Mouse (Mus musculus) neural tube, embryonic 14.5 days (tissue): ENCODE results near the gene Slc11a2. TPM values are rescaled to one million over a fixed set of nuclear protein-coding genes. Genes with fewer than 3 reads are reported as not detected.

ENCODE experiments used
- ATAC-seq: fragments of 200-750 bp; cut with Nextera tagmentation; 2 replicates; pipeline ENCODE4 v1.8.0; 2017; ENCODE audit warnings: low read depth, mild to moderate bottlenecking, moderate TSS enrichment, moderate library complexity
- H3K27ac ChIP-seq: fragments of 300-500 bp; sonication (generic); 2 replicates; pipeline ENCODE4 v1.5.1; 2014; ENCODE audit warnings: low read depth, mild to moderate bottlenecking, control low read depth, low read length, moderate library complexity, mixed read lengths
- H3K27me3 ChIP-seq: fragments of 300-500 bp; sonication (generic); 2 replicates; pipeline ENCODE4 v1.6.1; 2014; ENCODE audit warnings: low read length; ENCODE audit not compliant: control insufficient read depth, insufficient read depth
- H3K36me3 ChIP-seq: fragments of 300-500 bp; sonication (generic); 2 replicates; pipeline ENCODE4 v1.6.1; 2014; ENCODE audit warnings: low read length, mixed read lengths; ENCODE audit not compliant: control insufficient read depth, insufficient read depth
- H3K4me1 ChIP-seq: fragments of 300-500 bp; sonication (generic); 2 replicates; pipeline ENCODE4 v1.6.1; 2014; ENCODE audit warnings: low read length; ENCODE audit not compliant: control insufficient read depth, insufficient read depth
- H3K4me2 ChIP-seq: fragments of 300-500 bp; sonication (generic); 2 replicates; pipeline ENCODE4 v1.6.1; 2014; ENCODE audit warnings: mild to moderate bottlenecking, low read depth, low read length, control low read depth
- H3K4me3 ChIP-seq: fragments of 300-500 bp; sonication (generic); 2 replicates; pipeline ENCODE4 v1.5.1; 2014; ENCODE audit warnings: low read depth, low read length, control low read depth, mixed read lengths
- H3K9ac ChIP-seq: fragments of 300-500 bp; sonication (generic); replicated peaks from 2 replicates; pipeline ENCODE4 v1.6.1; 2014; ENCODE audit warnings: low read depth, mild to moderate bottlenecking, control low read depth, low read length, mixed read lengths
- H3K9me3 ChIP-seq: fragments of 300-500 bp; sonication (generic); 2 replicates; pipeline ENCODE4 v1.6.1; 2016; ENCODE audit warnings: low read length; ENCODE audit not compliant: control insufficient read depth
- WGBS: fragments of 180-500 bp; shearing (Covaris S2); extraction: QIAGEN DNeasy Blood & Tissue Kit; methylation state at CpG from one replicate; pipeline ENCODE4 v1.1.7; 2014; 5-methylcytosine and 5-hydroxymethylcytosine counted together
- polyA plus RNA-seq: library from polyadenylated mRNA; unstranded; fragments of >200 nt; fragmentation: Nextera tagmentation; extraction: Ambion mirVana; gene quantifications from 2 replicates; pipeline ENCODE4 v1.2.1, GENCODE M21; 2014

Slc11a2 gene
- polyA plus RNA-seq, 1 experiment from 2014 or later: 20.5 TPM

DNA sequence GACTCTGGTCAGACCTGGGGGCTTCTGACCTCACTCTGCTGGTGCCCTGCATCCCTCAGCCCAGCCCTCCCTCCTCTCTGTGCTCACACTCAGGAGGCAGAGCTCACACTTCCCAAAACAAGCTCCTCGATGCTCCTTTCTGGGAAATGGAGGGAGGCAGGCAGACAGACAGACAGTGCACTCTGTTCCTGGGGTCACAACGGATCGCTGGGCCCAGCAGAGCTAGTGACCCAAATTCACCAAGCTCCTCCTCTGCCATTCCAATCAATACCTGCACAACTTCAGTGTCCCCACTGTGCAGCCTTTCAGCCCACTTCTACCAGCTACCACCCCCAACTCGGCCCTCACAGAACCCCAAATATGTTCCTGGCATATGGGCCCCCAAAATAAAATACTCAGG is 23.1 kb downstream of the Slc11a2 start:
- Histone ChIP-seq H3K27me3 (no peaks in the 10 kb centered on the region), H3K4me1 (no peaks in the 10 kb centered on the region), H3K27ac (no peak overlapping the region), H3K9ac (no peak overlapping the region), H3K4me3 (no peak overlapping the region), H3K9me3 (no peaks in the 10 kb centered on the region), H3K36me3 (peaks cover 79% of the 10 kb centered on the region), H3K4me2 (no peak overlapping the region)
- no peak for ATAC-seq
- WGBS: 93% methylated on average over 4 of the region's 4 CpGs

DNA sequence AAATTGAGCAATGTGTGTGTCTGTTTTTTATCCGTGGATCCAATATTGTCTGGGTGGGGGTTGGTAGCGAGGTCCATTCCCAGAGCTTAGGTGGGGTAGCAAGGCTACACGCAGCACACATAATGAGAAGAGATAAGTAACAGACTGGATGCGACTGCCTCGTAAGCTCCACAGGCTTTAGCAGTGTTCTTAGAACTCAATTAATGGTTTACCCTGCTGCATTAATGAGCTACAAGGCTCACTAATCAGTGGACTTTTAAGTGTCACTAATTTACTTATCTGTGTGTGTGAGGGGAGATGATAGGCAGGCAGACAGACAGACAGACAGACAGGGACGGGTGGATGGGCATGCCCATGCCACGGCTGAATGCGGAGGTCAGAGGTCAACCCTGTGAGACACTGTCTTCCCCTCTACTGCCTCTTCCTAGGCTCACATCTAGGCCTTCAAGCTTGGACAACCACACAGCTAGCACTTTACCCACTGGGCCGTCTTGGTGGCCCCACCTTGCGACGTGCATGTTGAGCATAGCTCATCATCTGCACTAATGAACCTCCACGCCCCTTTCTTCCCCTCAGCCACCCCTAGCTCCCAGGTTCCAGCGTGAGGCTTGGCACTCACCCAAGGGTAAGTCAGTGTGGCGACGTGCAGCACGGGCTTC is 24.2 kb downstream of the Slc11a2 start:
- H3K9ac ChIP-seq: no peak overlapping the region
- H3K4me2 ChIP-seq: no peak overlapping the region
- no peaks in the 10 kb centered on the region for H3K27me3 ChIP-seq
- ATAC-seq: no peak
- peaks cover 79% of the 10 kb centered on the region for H3K36me3 ChIP-seq
- WGBS: 91% methylated on average over 16 of the region's 16 CpGs
- no peaks in the 10 kb centered on the region for H3K9me3 ChIP-seq
- no peaks in the 10 kb centered on the region for H3K4me1 ChIP-seq
- H3K27ac ChIP-seq: no peak overlapping the region
- H3K4me3 ChIP-seq: no peak overlapping the region

DNA sequence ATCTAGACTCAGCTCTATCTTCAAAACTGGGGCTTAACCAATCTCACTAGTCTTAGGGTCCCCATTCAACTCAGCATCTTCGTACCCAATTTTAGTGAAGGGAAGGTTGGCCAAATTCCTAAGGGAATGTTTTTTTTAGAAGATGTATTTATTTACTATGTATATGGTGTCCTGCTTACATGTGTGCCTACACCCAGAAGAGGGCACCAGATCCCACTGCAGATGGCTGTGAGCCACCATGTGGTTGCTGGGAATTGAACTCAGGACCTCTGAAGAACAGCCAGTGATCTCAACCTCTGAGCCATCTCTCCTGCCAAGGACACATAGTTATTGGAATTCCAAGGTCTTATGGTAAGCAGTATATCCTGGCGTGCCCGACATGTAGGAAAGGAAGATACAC is 29.3 kb downstream of the Slc11a2 start:
- Histone ChIP-seq H3K36me3 (peaks cover 47% of the 10 kb centered on the region), H3K27ac (no peak overlapping the region), H3K4me1 (no peaks in the 10 kb centered on the region), H3K27me3 (no peaks in the 10 kb centered on the region), H3K9me3 (no peaks in the 10 kb centered on the region), H3K9ac (no peak overlapping the region), H3K4me3 (no peak overlapping the region), H3K4me2 (no peak overlapping the region)
- WGBS: 94% methylated on average over 3 of the region's 3 CpGs
- no peak for ATAC-seq

DNA sequence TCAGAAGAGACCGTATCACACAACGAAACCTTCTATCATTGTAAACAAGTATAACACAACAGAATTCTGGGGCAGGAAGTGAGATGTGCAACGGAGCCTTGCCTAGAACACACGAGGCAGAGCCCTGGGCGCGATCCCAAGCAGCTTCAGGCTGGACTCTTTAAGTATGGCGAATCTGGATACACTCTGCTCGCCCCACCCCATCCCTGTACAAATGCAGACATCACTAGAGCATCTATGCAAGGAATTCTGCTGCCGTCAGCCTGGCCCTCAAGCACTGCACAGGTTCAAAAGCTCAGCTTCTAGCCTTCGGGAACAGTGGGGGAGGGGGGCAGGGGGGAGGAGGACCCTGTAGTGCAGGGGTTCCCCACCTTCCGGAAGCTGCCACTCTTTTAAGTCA is 31.9 kb downstream of the Slc11a2 start:
- Histone ChIP-seq H3K9ac (no peak overlapping the region), H3K4me3 (no peak overlapping the region), H3K27me3 (no peaks in the 10 kb centered on the region), H3K4me1 (no peaks in the 10 kb centered on the region), H3K27ac (no peak overlapping the region), H3K9me3 (no peaks in the 10 kb centered on the region), H3K4me2 (no peak overlapping the region), H3K36me3 (peaks cover 24% of the 10 kb centered on the region)
- 84% methylated on average over 11 of the region's 11 CpGs for WGBS
- ATAC-seq: no peak

DNA sequence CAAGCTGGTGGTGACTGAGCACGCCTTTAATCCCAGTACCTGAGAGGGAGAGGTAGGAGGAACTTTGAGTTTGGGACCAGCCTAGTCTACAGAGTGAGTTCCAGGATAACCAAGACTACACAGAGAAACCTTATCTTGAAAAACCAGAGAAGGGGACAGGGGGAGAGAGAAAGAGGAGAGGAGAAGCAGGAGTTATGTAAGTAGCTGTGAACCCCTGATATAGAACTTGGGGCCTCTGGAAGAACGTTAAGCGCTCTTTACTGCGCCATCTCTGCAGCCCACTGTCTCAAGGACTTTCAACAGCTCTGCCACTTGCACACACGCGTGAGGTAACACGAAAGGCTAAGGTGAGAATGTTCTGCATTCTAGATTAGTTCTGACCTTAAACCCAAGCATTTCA is 33.3 kb downstream of the Slc11a2 start:
- no peak for ATAC-seq

DNA sequence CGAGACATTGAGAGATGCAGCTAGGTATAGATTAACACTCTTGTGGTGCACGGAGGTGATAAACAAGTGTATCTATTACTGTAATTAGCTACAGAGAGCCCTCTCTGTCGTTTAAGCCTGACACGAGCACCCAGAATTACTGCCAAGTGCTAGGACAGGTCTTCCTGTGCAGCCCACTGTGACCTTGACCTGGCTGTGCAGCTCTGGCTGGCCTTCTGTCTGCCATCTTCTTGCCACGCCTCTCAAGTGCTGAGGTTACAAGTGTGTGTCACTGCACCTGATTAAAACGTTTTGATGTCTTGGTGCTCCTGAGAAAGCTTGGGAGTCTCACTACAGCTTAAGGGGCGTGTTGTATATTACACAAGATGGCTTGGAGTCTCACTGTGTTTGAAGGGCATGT is 33.8 kb downstream of the Slc11a2 start:
- Histone ChIP-seq H3K4me2 (no peak overlapping the region), H3K27me3 (no peaks in the 10 kb centered on the region), H3K27ac (no peak overlapping the region), H3K9ac (no peak overlapping the region), H3K36me3 (peaks cover 10% of the 10 kb centered on the region), H3K4me3 (no peak overlapping the region), H3K4me1 (no peaks in the 10 kb centered on the region), H3K9me3 (no peaks in the 10 kb centered on the region)
- no peak for ATAC-seq
- WGBS: 81% methylated on average over 7 of the region's 7 CpGs

More for the DNA sequence above, 33.3 kb downstream of the Slc11a2 start:
- Histone ChIP-seq H3K36me3 (peaks cover 12% of the 10 kb centered on the region), H3K4me2 (no peak overlapping the region), H3K9ac (no peak overlapping the region), H3K4me1 (no peaks in the 10 kb centered on the region), H3K27ac (no peak overlapping the region), H3K27me3 (no peaks in the 10 kb centered on the region), H3K4me3 (no peak overlapping the region), H3K9me3 (no peaks in the 10 kb centered on the region)
- 96% methylated on average over 7 of the region's 7 CpGs for WGBS

DNA sequence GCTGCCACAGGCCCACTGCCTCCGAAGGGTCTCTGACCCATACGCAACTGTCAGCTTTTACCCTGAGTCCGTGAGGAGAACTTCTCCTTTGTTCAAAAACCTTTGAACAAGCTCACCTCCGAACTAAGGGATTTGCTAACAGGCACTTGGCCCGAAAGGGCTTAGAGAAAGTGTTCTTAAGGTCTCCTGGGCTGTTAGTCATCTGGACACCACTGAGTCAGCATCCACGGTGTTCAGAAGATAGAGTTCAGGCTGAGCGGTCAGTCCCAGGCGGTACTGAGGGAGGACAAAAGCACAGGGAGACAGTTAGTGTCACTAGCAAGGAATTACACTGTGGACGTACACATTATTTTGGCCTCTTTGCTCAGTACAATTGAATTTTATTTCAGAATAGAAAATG is 36.0 kb downstream of the Slc11a2 start:
- no peak overlapping the region for H3K4me3 ChIP-seq
- ATAC-seq: no peak
- no peaks in the 10 kb centered on the region for H3K36me3 ChIP-seq
- no peaks in the 10 kb centered on the region for H3K4me1 ChIP-seq
- H3K4me2 ChIP-seq: no peak overlapping the region
- no peaks in the 10 kb centered on the region for H3K27me3 ChIP-seq
- H3K9ac ChIP-seq: no peak overlapping the region
- no peaks in the 10 kb centered on the region for H3K9me3 ChIP-seq
- H3K27ac ChIP-seq: no peak overlapping the region
- 65% methylated on average over 9 of the region's 9 CpGs for WGBS

DNA sequence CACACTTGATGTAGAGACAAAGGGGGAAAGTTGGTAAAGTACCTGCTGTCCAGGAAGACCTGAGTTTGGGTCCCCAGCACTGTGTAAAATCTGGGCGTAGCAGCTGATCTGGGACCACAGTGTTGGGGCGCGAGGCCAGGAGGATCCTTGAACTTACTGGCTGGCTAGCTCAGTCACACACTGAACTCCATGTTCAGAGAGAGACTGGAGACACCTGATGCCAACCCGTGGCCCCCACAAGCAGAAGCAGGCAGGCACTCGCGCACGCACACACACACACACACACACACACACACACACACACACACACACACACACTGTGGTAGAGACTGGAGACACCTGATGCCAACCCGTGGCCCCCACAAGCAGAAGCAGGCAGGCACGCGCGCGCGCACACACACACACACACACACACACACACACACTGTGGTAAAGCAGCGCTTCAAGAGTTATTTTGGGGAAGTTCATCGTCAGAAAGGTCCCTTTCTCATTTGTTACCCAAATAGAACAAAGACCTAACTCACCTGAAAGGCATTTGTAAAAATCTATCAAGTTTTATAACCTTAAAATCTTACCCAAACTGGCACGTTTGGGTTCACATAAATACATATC is 36.5 kb downstream of the Slc11a2 start:
- H3K9ac ChIP-seq: no peak overlapping the region
- no peak overlapping the region for H3K4me3 ChIP-seq
- no peak for ATAC-seq
- no peaks in the 10 kb centered on the region for H3K36me3 ChIP-seq
- H3K4me2 ChIP-seq: no peak overlapping the region
- H3K27me3 ChIP-seq: no peaks in the 10 kb centered on the region
- H3K27ac ChIP-seq: no peak overlapping the region
- no peaks in the 10 kb centered on the region for H3K9me3 ChIP-seq
- no peaks in the 10 kb centered on the region for H3K4me1 ChIP-seq
- 95% methylated on average over 16 of the region's 16 CpGs for WGBS

DNA sequence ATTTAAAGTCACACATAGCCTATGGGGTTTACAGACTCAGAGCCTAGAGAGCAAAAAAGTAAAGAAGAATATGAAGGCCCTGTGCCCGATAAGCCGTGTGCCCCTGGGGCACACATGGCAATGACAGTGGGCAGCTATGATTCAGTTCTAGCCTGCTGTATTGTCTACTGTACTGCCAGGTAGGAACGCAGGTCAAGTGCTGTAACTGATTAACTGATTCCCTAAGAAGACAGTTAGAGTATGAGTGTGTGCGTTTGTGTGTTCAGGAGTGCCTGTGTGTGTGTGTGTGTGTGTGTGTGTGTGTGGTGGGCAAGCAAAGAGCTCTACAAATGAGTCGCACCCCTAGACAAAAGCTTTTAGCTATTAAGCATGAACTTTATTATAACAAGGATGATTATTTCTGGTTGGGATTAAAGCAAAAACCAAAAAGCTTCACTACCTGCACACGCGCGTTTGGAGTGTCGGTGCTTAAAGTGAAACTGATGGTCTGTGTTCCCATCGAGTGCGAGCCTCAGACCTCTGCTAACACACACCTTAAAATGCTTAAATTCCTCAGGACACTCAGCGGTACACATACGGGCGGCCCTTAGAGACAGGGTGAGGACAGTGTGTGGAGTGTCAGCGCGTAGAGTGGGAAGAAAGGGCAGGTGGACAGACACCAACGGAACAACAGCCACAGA is 37.2 kb downstream of the Slc11a2 start:
- Histone ChIP-seq H3K9ac (no peak overlapping the region), H3K27ac (no peak overlapping the region), H3K36me3 (no peaks in the 10 kb centered on the region), H3K27me3 (no peaks in the 10 kb centered on the region), H3K4me3 (no peak overlapping the region), H3K4me2 (no peak overlapping the region), H3K9me3 (no peaks in the 10 kb centered on the region), H3K4me1 (no peaks in the 10 kb centered on the region)
- 95% methylated on average over 17 of the region's 17 CpGs for WGBS
- no peak for ATAC-seq
